Mouse (Mus musculus) small intestine, adult 2 months (tissue): Measurements from ENCODE around the gene Rap1gap. TPM values are rescaled to one million over a fixed set of nuclear protein-coding genes. Genes with fewer than 3 reads are reported as not detected.

Experiments used
- H3K27ac ChIP-seq: fragments of 200-500 bp; 2 replicates; pipeline ENCODE4 v1.5.1; 2012; ENCODE audit warnings: low read depth, low read length, control low read depth, inconsistent platforms; ENCODE audit not compliant: insufficient read depth
- H3K27me3 ChIP-seq: fragments of 200-500 bp; 2 replicates; pipeline ENCODE4 v1.6.1; 2012; ENCODE audit warnings: mild to moderate bottlenecking, moderate library complexity, low read length, inconsistent platforms; ENCODE audit not compliant: control insufficient read depth, insufficient read depth
- H3K36me3 ChIP-seq: fragments of 200-500 bp; 2 replicates; pipeline ENCODE4 v1.6.1; 2012; ENCODE audit warnings: mild to moderate bottlenecking, low read length, control low read depth, inconsistent platforms; ENCODE audit not compliant: control insufficient read depth, insufficient read depth
- H3K4me1 ChIP-seq: fragments of 200-500 bp; 2 replicates; pipeline ENCODE4 v1.6.1; 2012; ENCODE audit warnings: low read length, inconsistent platforms, mixed read lengths; ENCODE audit not compliant: control insufficient read depth, insufficient read depth, insufficient read length
- H3K4me3 ChIP-seq: fragments of 200-500 bp; 2 replicates; pipeline ENCODE4 v1.5.1; 2012; ENCODE audit warnings: low read depth, mild to moderate bottlenecking, control low read depth, inconsistent platforms, low read length, moderate library complexity
- CTCF ChIP-seq: fragments of 200-500 bp; IDR thresholded peaks from 2 replicates; pipeline ENCODE4 v1.5.1; 2012; ENCODE audit warnings: low read depth, mild to moderate bottlenecking, control low read depth, inconsistent platforms, low read length, moderate library complexity, mixed read lengths; ENCODE audit not compliant: insufficient replicate concordance, insufficient read length; ENCODE audit errors: extremely low read depth
- POLR2A ChIP-seq: fragments of 200-500 bp; IDR thresholded peaks from 2 replicates; pipeline ENCODE4 v1.6.1; 2012; ENCODE audit warnings: low read depth, mild to moderate bottlenecking, control low read depth, inconsistent platforms, low read length, moderate library complexity
- WGBS: fragments of 180-500 bp; shearing (Covaris S2); methylation state at CpG from one replicate; pipeline ENCODE4 v1.1.7; 2018; 5-methylcytosine and 5-hydroxymethylcytosine counted together
- polyA plus RNA-seq: library from polyadenylated mRNA; depleted of rRNA; stranded (reverse); fragments of >200 nt; gene quantifications from 2 replicates; pipeline ENCODE4 v1.2.3, GENCODE M21; 2012

Rap1gap gene
- polyA plus RNA-seq, 1 experiment, result 48.4 TPM

GRCm38 (mm10) chr4:137753199-137753598, 88.7 kb downstream of the Rap1gap start:
- 67% methylated on average over 7 of the region's 7 CpGs for WGBS

GRCm38 (mm10) chr4:137754446-137754845, 89.9 kb downstream of the Rap1gap start:
- Histone ChIP-seq H3K27me3 (no peaks in the 10 kb centered on the region), H3K27ac (no peak overlapping the region), H3K4me3 (no peak overlapping the region), H3K4me1 (no peaks in the 10 kb centered on the region; the same call in 1 of the 2 replicates), H3K36me3 (no peaks in the 10 kb centered on the region)
- TF ChIP-seq CTCF, result no peak
- no peak for TF ChIP-seq POLR2A
- WGBS, result 77% methylated on average over 2 of the region's 2 CpGs

More at GRCm38 (mm10) chr4:137753199-137753598, 88.7 kb downstream of the Rap1gap start:
- H3K27me3 ChIP-seq, result no peaks in the 10 kb centered on the region
- H3K4me1 ChIP-seq, result no peaks in the 10 kb centered on the region; the same call in 1 of the 2 replicates
- no peaks in the 10 kb centered on the region for H3K36me3 ChIP-seq
- TF ChIP-seq CTCF (no peak), POLR2A (no peak)
- H3K27ac ChIP-seq, result no peak overlapping the region
- no peak overlapping the region for H3K4me3 ChIP-seq

GRCm38 (mm10) chr4:137762886-137763285, 98.4 kb downstream of the Rap1gap start:
- no peak overlapping the region for H3K27ac ChIP-seq
- peaks cover 3% of the 10 kb centered on the region; the same call in 1 of the 2 replicates for H3K4me1 ChIP-seq
- TF ChIP-seq POLR2A, result no peak
- TF ChIP-seq CTCF, result no peak
- no peaks in the 10 kb centered on the region for H3K36me3 ChIP-seq
- no peaks in the 10 kb centered on the region for H3K27me3 ChIP-seq
- no peak overlapping the region for H3K4me3 ChIP-seq
- 80% methylated on average over 9 of the region's 9 CpGs for WGBS

GRCm38 (mm10) chr4:137763920-137764495, 99.5 kb downstream of the Rap1gap start:
- TF ChIP-seq CTCF (no peak), POLR2A (no peak)
- H3K27me3 ChIP-seq, result no peaks in the 10 kb centered on the region
- H3K36me3 ChIP-seq, result no peaks in the 10 kb centered on the region
- no peak overlapping the region for H3K27ac ChIP-seq
- WGBS, result 31% methylated on average over 8 of the region's 8 CpGs
- H3K4me3 ChIP-seq, result no peak overlapping the region
- H3K4me1 ChIP-seq, result peaks cover 3% of the 10 kb centered on the region; the same call in 1 of the 2 replicates

GRCm38 (mm10) chr4:137764621-137765020, 100.1 kb downstream of the Rap1gap start:
- H3K27ac ChIP-seq, result no peak overlapping the region
- H3K36me3 ChIP-seq, result no peaks in the 10 kb centered on the region
- no peak for TF ChIP-seq POLR2A
- TF ChIP-seq CTCF, result no peak
- 80% methylated on average over 3 of the region's 3 CpGs for WGBS
- no peaks in the 10 kb centered on the region for H3K27me3 ChIP-seq
- H3K4me1 ChIP-seq, result peaks cover 3% of the 10 kb centered on the region; the same call in 1 of the 2 replicates
- no peak overlapping the region for H3K4me3 ChIP-seq

GRCm38 (mm10) chr4:137765554-137765971, 101.0 kb downstream of the Rap1gap start:
- WGBS, result 80% methylated on average over 7 of the region's 7 CpGs
- Histone ChIP-seq H3K4me1 (peaks cover 3% of the 10 kb centered on the region; the same call in 1 of the 2 replicates), H3K27ac (no peak overlapping the region), H3K27me3 (no peaks in the 10 kb centered on the region), H3K36me3 (no peaks in the 10 kb centered on the region), H3K4me3 (no peak overlapping the region)
- no peak for TF ChIP-seq POLR2A
- no peak for TF ChIP-seq CTCF

GRCm38 (mm10) chr4:137766365-137766764, 101.8 kb downstream of the Rap1gap start:
- Histone ChIP-seq H3K27me3 (no peaks in the 10 kb centered on the region), H3K36me3 (no peaks in the 10 kb centered on the region), H3K27ac (no peak overlapping the region), H3K4me3 (no peak overlapping the region), H3K4me1 (peaks cover 3% of the 10 kb centered on the region; the same call in 1 of the 2 replicates)
- no peak for TF ChIP-seq CTCF
- WGBS, result 37% methylated on average over 5 of the region's 5 CpGs

- Histone ChIP-seq H3K4me1 (peaks cover 3% of the 10 kb centered on the region; the same call in 1 of the 2 replicates), H3K4me3 (no peak overlapping the region), H3K27me3 (no peaks in the 10 kb centered on the region), H3K27ac (no peak overlapping the region), H3K36me3 (no peaks in the 10 kb centered on the region)
- TF ChIP-seq CTCF (no peak), POLR2A (no peak)
- WGBS, result 89% methylated on average over 5 of the region's 5 CpGs
Measured at GRCm38 (mm10) chr4:137768381-137768780, 103.9 kb downstream of the Rap1gap start.
